Mouse (Mus musculus) CD4-positive, CD25-positive, alpha-beta regulatory T cell (primary cell): ENCODE results near the gene Lpar2. TPM values are rescaled to one million over a fixed set of nuclear protein-coding genes. Genes with fewer than 3 reads are reported as not detected.

Experiments
- polyA plus RNA-seq: library from polyadenylated mRNA; unstranded; fragments of 100-300 nt; shearing (Covaris generic); gene quantifications from one replicate; pipeline ENCODE4 v1.2.1, GENCODE M21; 2017

The Lpar2 gene
- polyA plus RNA-seq, result 0.28 TPM

GRCm38 (mm10) chr8:69822386-69823191 lies at the start of gene Lpar2:
Gene Lpar2, plus strand, starts transcription at chr8:69822429.

GRCm38 (mm10) chr8:69774503-69775148 lies 47.6 kb upstream of the Lpar2 start, which contains the start of gene Gm20422:
Gene Gm20422, minus strand, starts transcription at chr8:69774886.

GRCm38 (mm10) chr8:69790773-69791367 lies 31.4 kb upstream of the Lpar2 start, which contains the start of the genes Atp13a1 and Zfp866:
Gene Atp13a1, plus strand, starts transcription at chr8:69791163.
Gene Zfp866, minus strand, starts transcription at chr8:69791178.

GRCm38 (mm10) chr8:69808094-69808863 lies 13.9 kb upstream of the Lpar2 start, which contains the start of gene Gmip:
Gene Gmip, plus strand, starts transcription at chr8:69808679.

GRCm38 (mm10) chr8:69832298-69832853 lies 10.1 kb downstream of the Lpar2 start, which contains the start of gene Pbx4:
Gene Pbx4, plus strand, starts transcription at chr8:69832491.

Other genes with a start within 250 kb of the Lpar2 start
- gene Zfp868, start 196.9 kb upstream of the Lpar2 start, polyA plus RNA-seq, result 28.5 TPM
- 0.77 TPM for gene Zfp964, start 167.9 kb upstream of the Lpar2 start, polyA plus RNA-seq
- gene Zfp869, start 111.7 kb upstream of the Lpar2 start, polyA plus RNA-seq, result 65.9 TPM
- 8.4 TPM for gene Zfp963, start 72.5 kb upstream of the Lpar2 start, polyA plus RNA-seq
- gene Gm20422, start 47.5 kb upstream of the Lpar2 start, polyA plus RNA-seq, result not detected
- 112 TPM for gene Atp13a1, start 31.3 kb upstream of the Lpar2 start, polyA plus RNA-seq
- 30.3 TPM for gene Zfp866, start 31.3 kb upstream of the Lpar2 start, polyA plus RNA-seq
- gene Gmip, start 13.8 kb upstream of the Lpar2 start, polyA plus RNA-seq, result 154 TPM
- 19.4 TPM for gene Pbx4, start 10.1 kb downstream of the Lpar2 start, polyA plus RNA-seq
- 0.14 TPM for gene Cilp2, start 65.3 kb downstream of the Lpar2 start, polyA plus RNA-seq
- gene Tssk6, start 79.8 kb downstream of the Lpar2 start, polyA plus RNA-seq, result 4.1 TPM
- 163 TPM for gene Ndufa13, start 80.1 kb downstream of the Lpar2 start, polyA plus RNA-seq
- 3.1 TPM for gene Yjefn3, start 80.3 kb downstream of the Lpar2 start, polyA plus RNA-seq
- 125 TPM for gene Gatad2a, start 174.0 kb downstream of the Lpar2 start, polyA plus RNA-seq
- gene Mau2, start 220.3 kb downstream of the Lpar2 start, polyA plus RNA-seq, result 104 TPM
- gene Sugp1, start 220.4 kb downstream of the Lpar2 start, polyA plus RNA-seq, result 68.9 TPM